Mouse (Mus musculus): ENCODE results near the gene Dbnl. TPM values are rescaled to one million over a fixed set of nuclear protein-coding genes. Genes with fewer than 3 reads are reported as not detected.
"Not testable (repeated sequence)": the region's sequence is repeated elsewhere in the genome, so short reads cannot be mapped to it uniquely, and the experiment has no call there.

The Dbnl gene
- polyA plus RNA-seq, 1 experiment from 2014 or later = 139 TPM

GRCm38 (mm10) chr11:5797928-5798327, 9.6 kb downstream of the Dbnl start:
- WGBS = 98% methylated on average over 5 of the region's 5 CpGs
- Histone ChIP-seq H3K4me2 (no peak overlapping the region), H3K36me3 (peaks cover 68% of the 10 kb centered on the region)

GRCm38 (mm10) chr11:5799621-5800490, 11.6 kb downstream of the Dbnl start:
- Histone ChIP-seq H3K36me3 (peaks cover 58% of the 10 kb centered on the region), H3K9me3 (no peaks in the 10 kb centered on the region)
- no peak for ATAC-seq (ENCODE audit: low FRiP score, low read depth)

More at GRCm38 (mm10) chr11:5797928-5798327, 9.6 kb downstream of the Dbnl start:
- Histone ChIP-seq H3K4me1 (replicated peaks) (no peaks in the 10 kb centered on the region), H3K4me3 (no peak overlapping the region), H3K27ac (replicated peaks) (no peak overlapping the region), H3K27me3 (no peaks in the 10 kb centered on the region), H3K9me3 (no peaks in the 10 kb centered on the region), H3K9ac (no peak overlapping the region)
- ATAC-seq (ENCODE audit: low FRiP score, low read depth) = no peak

GRCm38 (mm10) chr11:5801511-5801910, 13.2 kb downstream of the Dbnl start:
- H3K27ac ChIP-seq (replicated peaks) = no peak overlapping the region
- peaks cover 42% of the 10 kb centered on the region for H3K36me3 ChIP-seq
- no peak overlapping the region for H3K9ac ChIP-seq
- WGBS = 95% methylated on average over 16 of the region's 16 CpGs
- H3K4me1 ChIP-seq (replicated peaks) = 0 out of 2 replicates have a peak, but pooled peaks cover 3% of the 10 kb centered on the region
- H3K27me3 ChIP-seq = no peaks in the 10 kb centered on the region
- no peak for ATAC-seq (ENCODE audit: low FRiP score, low read depth)
- H3K9me3 ChIP-seq = no peaks in the 10 kb centered on the region
- no peak overlapping the region for H3K4me2 ChIP-seq
- no peak overlapping the region for H3K4me3 ChIP-seq

More at GRCm38 (mm10) chr11:5799621-5800490, 11.6 kb downstream of the Dbnl start:
- Histone ChIP-seq H3K4me1 (replicated peaks) (0 out of 2 replicates have a peak, but pooled peaks cover 3% of the 10 kb centered on the region), H3K4me2 (no peak overlapping the region), H3K4me3 (no peak overlapping the region), H3K9ac (no peak overlapping the region), H3K27ac (replicated peaks) (no peak overlapping the region), H3K27me3 (no peaks in the 10 kb centered on the region)
- WGBS = 84% methylated on average over 17 of the region's 17 CpGs

GRCm38 (mm10) chr11:5802005-5802404, 13.7 kb downstream of the Dbnl start:
- Histone ChIP-seq H3K9me3 (no peaks in the 10 kb centered on the region), H3K4me2 (no peak overlapping the region), H3K36me3 (peaks cover 37% of the 10 kb centered on the region), H3K27me3 (no peaks in the 10 kb centered on the region), H3K9ac (no peak overlapping the region), H3K27ac (replicated peaks) (no peak overlapping the region), H3K4me1 (replicated peaks) (0 out of 2 replicates have a peak, but pooled peaks cover 3% of the 10 kb centered on the region), H3K4me3 (no peak overlapping the region)
- 69% methylated on average over 12 of the region's 12 CpGs for WGBS
- no peak for ATAC-seq (ENCODE audit: low FRiP score, low read depth)

- 77% methylated on average over 8 of the region's 8 CpGs for WGBS
- Histone ChIP-seq H3K9ac (no peak overlapping the region), H3K4me3 (no peak overlapping the region), H3K4me1 (replicated peaks) (0 out of 2 replicates have a peak, but pooled peaks cover 3% of the 10 kb centered on the region), H3K4me2 (no peak overlapping the region), H3K27ac (replicated peaks) (no peak overlapping the region), H3K27me3 (no peaks in the 10 kb centered on the region), H3K36me3 (peaks cover 31% of the 10 kb centered on the region), H3K9me3 (no peaks in the 10 kb centered on the region)
- ATAC-seq (ENCODE audit: low FRiP score, low read depth) = no peak
Measured at GRCm38 (mm10) chr11:5802457-5803217, 14.3 kb downstream of the Dbnl start.

- H3K27me3 ChIP-seq = no peaks in the 10 kb centered on the region
- H3K9ac ChIP-seq = no peak within 1 kb of the TSS
- no peaks in the 10 kb centered on the region for H3K9me3 ChIP-seq
- ATAC-seq (ENCODE audit: low FRiP score, low read depth) = no peak
- no peak within 1 kb of the TSS for H3K27ac ChIP-seq (replicated peaks)
- peaks cover 23% of the 10 kb centered on the region for H3K36me3 ChIP-seq
- 0 out of 2 replicates have a peak, but pooled peaks cover 3% of the 10 kb centered on the region for H3K4me1 ChIP-seq (replicated peaks)
- H3K4me3 ChIP-seq = no peak within 1 kb of the TSS
- H3K4me2 ChIP-seq = no peak within 1 kb of the TSS
- 54% methylated on average over 8 of the region's 8 CpGs for WGBS
Measured at GRCm38 (mm10) chr11:5803551-5803981, 15.3 kb downstream of the Dbnl start, which contains the start of gene Pgam2. Pgam2 (minus strand) TSS chr11:5803733.

GRCm38 (mm10) chr11:5804174-5804573, 15.9 kb downstream of the Dbnl start:
- H3K9ac ChIP-seq = no peak overlapping the region
- no peak overlapping the region for H3K4me2 ChIP-seq
- H3K27me3 ChIP-seq = no peaks in the 10 kb centered on the region
- no peak overlapping the region for H3K27ac ChIP-seq (replicated peaks)
- no peak for ATAC-seq (ENCODE audit: low FRiP score, low read depth)
- 80% methylated on average over 5 of the region's 5 CpGs for WGBS
- no peak overlapping the region for H3K4me3 ChIP-seq
- 0 out of 2 replicates have a peak, but pooled peaks cover 3% of the 10 kb centered on the region for H3K4me1 ChIP-seq (replicated peaks)
- H3K36me3 ChIP-seq = peaks cover 19% of the 10 kb centered on the region
- no peaks in the 10 kb centered on the region for H3K9me3 ChIP-seq

- ATAC-seq (ENCODE audit: low FRiP score, low read depth) = no peak
- WGBS = 95% methylated on average over 3 of the region's 3 CpGs
- Histone ChIP-seq H3K4me1 (replicated peaks) (0 out of 2 replicates have a peak, but pooled peaks cover 3% of the 10 kb centered on the region), H3K27me3 (no peaks in the 10 kb centered on the region), H3K9me3 (no peaks in the 10 kb centered on the region), H3K4me2 (no peak overlapping the region), H3K36me3 (peaks cover 4% of the 10 kb centered on the region; the same call in 1 of the 2 replicates), H3K9ac (no peak overlapping the region), H3K4me3 (no peak overlapping the region), H3K27ac (replicated peaks) (no peak overlapping the region)
Measured at GRCm38 (mm10) chr11:5805711-5806110, 17.4 kb downstream of the Dbnl start.

- ATAC-seq (ENCODE audit: low FRiP score, low read depth) = no peak
Measured at GRCm38 (mm10) chr11:5807956-5808355, 19.7 kb downstream of the Dbnl start.

GRCm38 (mm10) chr11:5809487-5809886, 21.2 kb downstream of the Dbnl start:
- H3K9ac ChIP-seq; H3K4me2 ChIP-seq; H3K27me3 ChIP-seq; H3K4me3 ChIP-seq; H3K27ac ChIP-seq (replicated peaks); H3K36me3 ChIP-seq; H3K9me3 ChIP-seq; ATAC-seq (ENCODE audit: low FRiP score, low read depth); H3K4me1 ChIP-seq (replicated peaks): not testable (repeated sequence)
- 92% methylated on average over 4 of the region's 4 CpGs for WGBS

More at GRCm38 (mm10) chr11:5807956-5808355, 19.7 kb downstream of the Dbnl start:
- H3K27me3 ChIP-seq = no peaks in the 10 kb centered on the region
- H3K27ac ChIP-seq (replicated peaks) = no peak overlapping the region
- H3K36me3 ChIP-seq = no peaks in the 10 kb centered on the region
- H3K4me3 ChIP-seq = no peak overlapping the region
- 0 out of 2 replicates have a peak, but pooled peaks cover 3% of the 10 kb centered on the region for H3K4me1 ChIP-seq (replicated peaks)
- H3K9me3 ChIP-seq = no peaks in the 10 kb centered on the region
- 88% methylated on average over 9 of the region's 9 CpGs for WGBS
- no peak overlapping the region for H3K4me2 ChIP-seq
- H3K9ac ChIP-seq = no peak overlapping the region

GRCm38 (mm10) chr11:5813381-5813780, 25.1 kb downstream of the Dbnl start:
- Histone ChIP-seq H3K36me3 (no peaks in the 10 kb centered on the region), H3K4me3 (no peak overlapping the region), H3K27ac (replicated peaks) (no peak overlapping the region), H3K9ac (no peak overlapping the region), H3K4me2 (no peak overlapping the region), H3K27me3 (no peaks in the 10 kb centered on the region), H3K4me1 (replicated peaks) (no peaks in the 10 kb centered on the region), H3K9me3 (no peaks in the 10 kb centered on the region)
- WGBS = 81% methylated on average over 10 of the region's 10 CpGs
- ATAC-seq (ENCODE audit: low FRiP score, low read depth) = no peak

GRCm38 (mm10) chr11:5819223-5819622, 30.9 kb downstream of the Dbnl start:
- Histone ChIP-seq H3K36me3 (no peaks in the 10 kb centered on the region), H3K4me1 (replicated peaks) (no peaks in the 10 kb centered on the region), H3K27me3 (no peaks in the 10 kb centered on the region), H3K9ac (no peak overlapping the region), H3K4me3 (no peak overlapping the region), H3K4me2 (no peak overlapping the region), H3K9me3 (no peaks in the 10 kb centered on the region), H3K27ac (replicated peaks) (no peak overlapping the region)
- ATAC-seq (ENCODE audit: low FRiP score, low read depth) = no peak
- 64% methylated on average over 2 of the region's 2 CpGs for WGBS

Measured in hindbrain, embryonic 15.5 days (tissue).